Mouse (Mus musculus) heart, postnatal 0 days (tissue): ENCODE measurements at regions not wholly inside any gene's neighbourhood (a gene's known extent, or its start where the extent isn't known, plus 50 kb on each side); places are given as distances from the start of the nearest gene placed in this dataset.

Source experiments
- CTCF ChIP-seq: IDR thresholded peaks from 2 replicates; pipeline ENCODE4 v1.5.1; 2016; ENCODE audit warnings: antibody characterized with exemption, control low read depth, low read depth
- EP300 ChIP-seq: IDR thresholded peaks from 2 replicates; pipeline ENCODE4 v1.6.1; 2016; ENCODE audit warnings: antibody characterized with exemption, low read depth

- TF ChIP-seq CTCF = no peak
- TF ChIP-seq EP300 = no peak
Observed at GRCm38 (mm10) chrX:14609196-14609595, 398.2 kb downstream of the H2al1n start.
